Mouse (Mus musculus) erythroblast, embryonic 14.5 days (primary cell): ENCODE measurements around the gene Akr1c19.

ENCODE experiments used
- GATA1 ChIP-seq: IDR thresholded peaks from 2 replicates; pipeline ENCODE4 v1.6.1; 2012; ENCODE audit warnings: low read length, inconsistent platforms, mixed read lengths
- TAL1 ChIP-seq: IDR thresholded peaks from 3 replicates; pipeline ENCODE4 v1.6.1; 2012; ENCODE audit warnings: low read length, inconsistent platforms, mixed read lengths

DNA sequence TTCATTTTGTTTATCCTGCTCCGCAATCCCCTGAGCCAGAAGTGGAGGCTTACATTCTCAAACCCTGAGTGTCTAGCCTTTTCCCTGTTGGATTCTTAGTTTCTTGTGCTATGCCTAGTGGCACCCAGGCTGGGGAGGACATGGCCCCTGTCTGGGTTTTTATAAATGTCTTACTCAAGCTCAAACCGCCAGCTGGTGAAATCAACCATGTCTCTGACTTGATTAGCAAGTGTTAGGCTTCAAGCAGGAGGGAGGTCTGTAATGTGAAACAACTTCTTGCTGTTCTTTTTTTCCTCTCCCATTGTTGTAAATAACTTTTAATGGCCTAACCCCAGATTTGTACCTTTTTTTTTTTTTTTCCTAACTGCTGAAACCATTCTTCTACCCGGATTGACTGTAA lies 20.8 kb downstream of the Akr1c19 start:
- TF ChIP-seq TAL1: no peak
- TF ChIP-seq GATA1: no peak
